Mouse (Mus musculus) retina, postnatal 7 days (tissue): ENCODE results near the gene Fam185a.
A peak's percentile ranks its signal among the peaks of the same experiment; 100 is the strongest.

Source experiments
- DNase-seq: peaks from one replicate; pipeline ENCODE4 v3.0.0-alpha.2; 2012; ENCODE audit warnings: low read depth, low spot score

Fam185a gene

DNA sequence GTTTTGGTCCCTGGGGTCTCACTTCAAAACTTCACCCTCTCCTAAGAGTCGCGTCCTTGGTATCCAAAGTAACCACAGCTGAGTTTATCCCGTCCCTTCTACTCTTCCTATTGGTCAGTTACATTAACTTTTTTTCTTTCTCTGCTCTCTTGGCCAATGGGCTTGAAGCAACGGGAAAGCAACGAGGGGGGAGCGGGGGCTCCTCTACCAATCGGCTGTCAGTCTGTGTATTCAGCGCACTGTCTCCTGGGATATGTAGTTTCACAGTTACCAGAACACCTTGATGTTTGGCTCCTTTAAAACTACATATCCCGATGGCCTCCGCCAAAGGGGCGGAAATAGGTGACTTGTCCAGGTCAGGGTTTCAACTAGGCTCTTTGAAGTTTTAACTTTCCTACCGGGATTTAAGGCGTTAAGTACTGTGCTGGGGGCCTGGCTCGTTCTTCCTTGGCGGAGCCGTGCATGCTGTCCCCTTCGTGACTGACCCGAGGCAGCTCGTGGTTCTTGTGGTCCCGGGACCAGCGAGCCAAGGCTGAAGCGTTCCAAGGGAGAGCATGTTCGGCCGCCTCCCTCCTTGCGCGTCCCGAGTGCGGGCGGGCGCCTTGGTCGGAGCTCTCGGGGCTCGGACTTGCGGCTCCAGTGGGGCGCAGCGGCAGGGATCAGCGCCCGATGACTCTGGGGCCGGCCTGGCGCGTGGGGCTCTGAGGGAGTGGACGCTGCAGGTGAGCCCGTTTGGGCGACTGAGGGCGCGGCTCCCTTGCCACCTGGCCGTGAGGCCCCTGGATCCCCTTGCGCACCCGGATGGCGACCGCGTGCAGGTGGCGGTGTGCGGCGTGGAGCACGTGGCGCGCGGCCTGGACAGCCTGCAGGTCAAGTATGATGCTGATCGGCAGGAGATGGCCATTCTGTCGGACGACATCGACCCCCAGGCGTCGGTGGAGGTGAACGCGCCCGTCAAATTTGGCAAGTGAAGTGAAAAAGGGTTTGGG, at the start of gene Fam185a, which contains the start of gene Ccdc146:
Gene Fam185a (plus strand): TSS at position 345 of the 989 bp plus-strand sequence.
Gene Ccdc146 (minus strand): TSS at position 64 of the 989 bp plus-strand sequence.
- DNase-seq, result peak; percentile 92

DNA sequence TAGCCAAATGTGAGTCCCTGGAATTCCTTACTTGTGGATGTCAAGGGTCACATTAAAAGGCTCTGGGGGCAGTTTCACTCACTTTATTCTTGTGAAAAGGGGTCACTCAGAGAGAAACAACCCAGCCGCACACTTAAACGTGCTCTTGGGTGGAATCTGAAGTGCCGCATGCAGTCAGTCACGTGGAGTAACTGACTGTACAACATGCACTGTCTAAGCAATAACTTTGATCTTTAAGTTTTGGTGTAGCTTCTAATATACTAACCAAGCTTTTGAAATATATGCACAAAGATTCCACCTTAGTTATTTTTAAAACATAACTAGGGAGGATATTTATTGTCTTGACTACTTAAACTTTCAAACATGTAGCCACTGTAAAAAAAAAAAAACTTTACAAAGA, 47.8 kb upstream of the Fam185a start:
- DNase-seq, result no peak

DNA sequence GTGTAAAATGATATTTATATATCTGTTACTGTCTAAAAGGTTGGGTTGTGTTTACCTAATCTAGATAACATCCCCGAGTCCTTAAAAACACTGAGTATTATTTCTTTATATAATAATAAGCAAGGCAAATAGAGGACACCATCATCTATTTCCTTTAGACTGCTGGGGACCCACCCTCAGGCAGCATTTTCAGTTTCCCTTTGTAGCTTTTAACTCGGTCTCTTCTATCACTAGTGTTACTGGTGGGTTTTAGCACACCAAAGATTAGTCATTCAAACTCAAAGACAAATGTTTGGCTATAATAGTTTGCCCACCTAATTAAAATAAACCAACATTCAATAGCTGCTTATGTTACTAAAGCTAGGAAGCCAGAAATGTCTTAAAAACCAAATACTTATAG, 46.4 kb upstream of the Fam185a start:
- no peak for DNase-seq

DNA sequence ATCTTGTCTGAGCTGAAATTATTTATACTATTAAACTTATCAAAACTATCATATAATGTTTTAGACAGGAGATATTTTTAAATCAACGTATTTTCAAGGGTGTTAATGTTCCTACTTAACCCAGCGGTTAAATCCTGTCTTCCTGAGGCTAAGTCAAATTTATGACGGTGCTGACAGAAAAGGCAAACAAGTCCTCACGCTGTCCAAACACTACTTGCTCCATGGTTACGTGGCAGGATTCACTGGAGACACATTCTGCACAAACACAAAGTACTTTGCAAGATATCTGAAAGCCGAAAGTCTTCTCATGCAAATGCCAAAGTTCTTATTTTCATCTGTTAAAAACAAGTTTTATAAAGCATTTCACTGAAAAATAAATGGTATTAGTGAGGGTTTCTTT, 42.8 kb upstream of the Fam185a start:
- no peak for DNase-seq

DNA sequence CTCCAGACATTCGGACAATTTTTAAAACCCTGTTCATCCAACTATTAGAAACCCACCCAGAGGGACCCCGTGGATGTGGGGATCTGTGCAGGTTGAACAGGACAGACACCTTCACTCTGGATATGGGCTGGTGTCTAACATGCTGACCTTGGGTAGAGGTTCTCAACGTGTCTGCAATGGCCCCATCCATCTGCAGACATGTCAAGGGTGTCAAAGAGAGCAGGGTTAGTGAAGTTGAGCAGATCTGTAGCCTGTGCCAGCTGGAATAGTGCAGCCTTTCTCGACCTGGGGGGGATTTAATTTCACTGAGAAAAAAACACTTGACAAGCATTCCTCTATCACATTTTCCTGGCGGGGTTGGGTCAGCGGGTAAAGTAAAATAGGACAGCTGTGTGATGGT, 42.1 kb upstream of the Fam185a start:
- DNase-seq, result no peak

DNA sequence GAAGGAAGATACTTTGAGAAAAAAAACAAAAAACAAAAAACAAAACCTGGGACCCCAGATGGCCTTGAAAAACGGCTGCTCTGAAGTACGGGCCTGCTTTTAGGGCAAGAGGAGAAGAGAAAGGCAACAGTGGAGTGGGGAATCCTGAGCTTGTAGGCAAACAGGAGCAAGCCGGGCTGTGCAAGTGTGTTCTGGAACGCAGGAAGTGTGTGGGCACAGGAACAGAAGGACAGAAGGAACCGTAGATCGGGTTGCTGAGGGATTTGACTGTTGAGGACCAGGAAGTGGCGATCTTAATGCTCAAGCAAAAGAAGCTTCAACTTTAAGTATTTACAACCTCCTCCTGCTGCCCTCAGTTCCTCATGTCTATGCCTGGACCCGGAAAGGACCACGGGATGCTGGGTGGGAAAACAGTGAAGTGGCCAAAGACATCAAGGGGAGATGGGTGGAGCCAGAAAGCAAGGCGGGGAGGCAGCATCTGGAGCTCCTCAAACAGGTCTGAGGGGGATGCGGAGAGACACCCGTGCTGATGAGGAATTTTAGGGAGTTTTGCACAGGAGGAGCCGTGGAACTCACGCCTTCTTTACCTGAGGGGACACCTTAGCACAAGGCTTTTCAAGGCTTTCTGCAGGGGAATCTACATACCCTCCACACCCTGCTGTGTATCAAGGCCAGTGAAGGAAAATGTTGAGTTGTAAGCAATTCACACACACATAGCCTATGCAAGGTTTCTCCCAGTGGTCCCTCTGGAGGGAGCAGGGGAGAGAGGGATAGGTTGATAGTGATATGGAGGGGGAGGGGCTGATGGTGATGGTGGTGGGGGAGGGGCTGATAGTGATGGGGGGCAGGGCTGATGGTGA, 41.1 kb upstream of the Fam185a start:
- DNase-seq, result no peak

DNA sequence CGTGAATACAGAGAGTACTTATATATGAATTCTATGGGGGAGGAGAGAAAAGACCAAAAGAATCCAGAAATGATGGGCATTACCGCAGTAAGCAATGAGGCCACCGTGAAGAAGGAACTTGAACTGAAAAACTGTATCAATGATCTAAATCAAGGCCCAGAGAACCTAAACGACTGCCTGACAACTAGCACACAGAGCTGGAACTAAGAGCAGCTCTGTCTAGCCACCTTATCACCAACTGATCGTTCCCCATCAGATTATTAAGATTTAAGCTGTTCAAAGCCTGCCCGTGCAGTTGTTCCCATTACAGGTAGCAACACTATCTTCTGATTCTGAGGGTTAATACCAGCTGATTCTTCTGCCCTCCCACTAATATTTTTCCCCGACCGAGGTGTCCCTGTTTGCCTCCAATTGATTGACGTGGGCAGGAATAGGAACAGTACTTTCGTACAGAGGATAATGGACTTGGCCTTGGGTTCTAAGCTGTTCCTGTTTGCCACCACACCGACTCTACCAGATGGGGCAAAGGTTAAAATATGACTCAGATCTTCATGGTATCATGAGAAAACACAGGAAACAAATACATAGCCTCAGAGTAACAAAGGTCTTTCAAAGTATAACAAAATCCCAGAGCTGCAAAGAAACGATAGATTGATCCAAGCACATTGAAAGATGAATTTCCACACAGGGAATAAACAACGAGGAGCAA, 40.4 kb upstream of the Fam185a start:
- no peak for DNase-seq

DNA sequence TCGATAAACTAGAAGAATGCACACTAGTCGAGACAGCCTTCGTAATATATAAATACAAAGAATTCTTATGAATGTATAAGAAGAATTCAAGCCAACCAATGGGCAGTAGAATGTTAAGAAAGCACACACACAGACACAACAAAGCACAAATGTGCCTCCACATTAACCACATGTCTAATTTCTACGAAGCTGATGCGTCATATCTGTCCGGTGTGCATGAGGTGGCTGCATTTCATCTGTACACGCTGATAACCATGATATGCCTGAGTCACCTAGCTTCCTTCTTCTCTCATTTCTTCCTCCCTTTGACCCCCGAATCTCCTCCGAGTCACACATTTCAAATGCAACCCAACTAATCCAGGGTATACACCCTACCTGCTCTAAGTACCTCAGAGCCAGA, 39.8 kb upstream of the Fam185a start:
- DNase-seq, result no peak

DNA sequence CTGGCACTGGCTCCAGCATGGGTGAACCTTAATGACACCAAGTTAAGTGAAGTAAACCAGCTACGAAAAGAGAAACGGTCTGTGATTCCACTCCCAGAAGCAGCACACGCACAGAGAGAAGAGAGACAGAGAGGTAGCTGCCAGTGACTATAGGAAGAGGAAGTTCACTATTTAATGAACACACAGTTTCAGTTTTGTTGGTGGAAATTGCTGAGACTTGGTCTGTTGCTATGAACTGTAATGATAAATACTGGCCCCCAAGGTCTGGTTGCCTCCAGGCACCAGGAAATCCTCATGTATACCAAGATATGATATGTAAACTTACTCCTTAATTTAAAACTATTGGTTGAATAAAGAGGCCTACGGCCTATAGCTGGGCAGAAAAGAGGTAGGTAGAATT, 38.3 kb upstream of the Fam185a start:
- no peak for DNase-seq

DNA sequence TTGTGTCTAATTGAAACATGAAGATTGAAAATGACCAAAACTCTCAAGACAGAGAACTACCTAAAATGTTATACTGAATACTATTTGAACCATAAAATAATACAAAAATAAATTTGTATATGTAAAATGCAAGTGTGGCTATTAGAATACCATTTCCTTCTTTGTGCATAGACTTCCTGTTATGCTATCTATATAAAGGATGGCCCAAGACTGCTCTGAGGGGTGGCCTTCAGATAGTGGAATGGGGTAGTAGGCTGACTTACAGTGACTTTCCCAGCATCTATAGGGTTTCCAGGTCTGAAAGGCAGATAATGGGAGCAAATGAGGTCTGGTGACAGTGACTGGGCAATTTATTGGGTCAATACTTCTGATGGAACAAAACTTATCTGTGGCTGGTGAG, 37.4 kb upstream of the Fam185a start:
- DNase-seq, result no peak

DNA sequence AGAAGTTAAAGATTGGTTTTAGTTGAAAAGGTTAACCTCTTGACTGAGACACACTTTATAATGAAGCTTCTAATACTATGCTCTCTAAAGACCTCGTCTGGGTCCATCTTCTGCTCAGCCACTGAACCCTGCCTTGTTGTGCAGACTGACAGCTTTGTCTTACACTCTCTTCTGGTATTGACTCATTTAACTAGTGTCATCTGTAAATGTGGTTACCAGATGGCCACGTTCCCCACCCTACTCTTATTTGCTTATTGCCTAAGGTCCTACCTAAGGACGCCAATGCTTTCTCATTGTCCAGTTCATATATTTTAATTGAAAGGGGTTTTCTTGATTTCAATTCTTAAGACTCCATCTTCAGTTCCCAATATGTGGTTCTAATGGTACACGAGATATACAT, 35.9 kb upstream of the Fam185a start:
- DNase-seq, result no peak

DNA sequence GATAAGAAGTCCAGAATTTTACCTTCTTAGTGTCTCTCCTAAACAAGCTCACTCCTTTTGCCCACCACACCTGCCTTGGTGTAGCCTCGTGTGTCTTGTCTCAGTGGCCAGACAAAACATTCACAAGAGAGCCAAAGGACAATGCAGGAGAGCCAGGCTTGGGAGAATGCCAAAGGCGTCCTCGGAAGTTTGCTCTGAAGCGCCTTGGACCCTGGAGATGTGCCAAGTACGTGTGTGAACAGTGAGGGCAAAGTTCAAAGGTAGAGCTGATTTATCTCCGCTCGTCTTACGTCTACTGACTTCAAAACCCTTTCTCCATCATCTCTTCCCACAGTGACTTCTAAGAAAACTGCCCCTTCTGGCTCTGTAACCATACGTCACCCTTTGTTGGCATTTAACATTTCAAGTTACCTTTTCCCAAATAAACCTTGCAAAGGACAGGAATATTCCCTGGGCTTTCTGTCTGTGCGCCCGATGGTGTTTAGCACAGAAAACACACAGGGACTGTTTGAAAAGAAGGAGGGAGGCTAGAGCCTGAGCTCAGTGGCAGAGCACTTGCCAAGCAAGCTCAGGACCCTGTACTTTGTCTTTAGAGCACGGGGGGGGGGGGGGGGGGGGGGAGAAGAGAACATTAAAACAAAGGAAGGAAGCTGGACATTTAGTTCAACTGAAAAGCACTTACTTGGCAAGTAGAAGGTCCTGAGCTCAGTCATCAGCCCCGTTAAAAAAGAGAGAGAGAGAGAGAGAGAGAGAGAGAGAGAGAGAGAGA, 33.0 kb upstream of the Fam185a start:
- DNase-seq, result no peak

DNA sequence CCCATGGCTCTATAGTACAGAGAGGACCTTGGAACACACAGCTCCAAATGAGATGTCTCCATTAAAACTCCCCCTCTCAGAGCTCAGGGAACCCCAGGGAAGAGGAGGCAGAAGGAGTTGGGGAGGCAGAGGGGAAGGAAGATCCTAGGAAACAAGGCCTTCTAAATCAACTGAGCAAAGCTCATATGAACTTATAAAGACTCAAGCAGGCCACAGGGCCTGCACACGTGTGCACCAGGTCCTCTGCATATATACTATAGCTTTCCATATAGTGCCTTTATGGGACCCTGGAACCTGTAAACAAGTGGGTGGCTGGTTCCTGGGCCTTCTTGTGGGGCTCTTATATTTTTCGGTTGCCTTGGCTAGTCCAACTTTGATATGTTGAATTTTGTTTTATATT, 30.2 kb upstream of the Fam185a start:
- no peak for DNase-seq

DNA sequence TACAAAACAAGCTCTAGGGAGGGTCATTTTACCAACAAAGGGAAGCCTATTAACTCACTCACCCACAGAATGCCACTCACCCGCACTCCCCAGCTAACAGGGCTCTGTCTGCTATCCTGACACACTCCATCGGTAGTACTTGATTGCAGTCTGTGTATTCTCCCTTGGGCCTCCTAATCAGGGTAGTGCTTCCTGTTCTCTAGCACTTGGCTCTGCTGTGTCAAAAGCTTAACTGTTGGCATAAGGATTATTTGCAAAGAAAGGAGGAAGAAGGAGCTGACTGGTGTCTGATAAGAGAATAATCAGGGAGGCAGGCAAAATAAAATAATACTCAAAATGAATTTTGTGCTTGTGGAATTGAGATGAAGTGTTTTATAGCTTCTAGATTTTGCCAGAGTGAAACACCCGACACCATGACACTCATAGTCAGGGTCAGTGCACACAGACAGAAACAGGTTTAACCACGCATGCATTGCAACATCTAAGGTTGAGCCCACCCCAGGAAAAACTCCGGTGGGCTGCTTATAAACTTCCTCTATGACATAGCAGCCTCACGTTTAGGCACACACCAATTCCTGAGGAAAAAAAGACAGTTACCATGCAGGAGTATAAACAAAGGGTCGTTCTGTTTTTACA, 29.4 kb upstream of the Fam185a start:
- no peak for DNase-seq

DNA sequence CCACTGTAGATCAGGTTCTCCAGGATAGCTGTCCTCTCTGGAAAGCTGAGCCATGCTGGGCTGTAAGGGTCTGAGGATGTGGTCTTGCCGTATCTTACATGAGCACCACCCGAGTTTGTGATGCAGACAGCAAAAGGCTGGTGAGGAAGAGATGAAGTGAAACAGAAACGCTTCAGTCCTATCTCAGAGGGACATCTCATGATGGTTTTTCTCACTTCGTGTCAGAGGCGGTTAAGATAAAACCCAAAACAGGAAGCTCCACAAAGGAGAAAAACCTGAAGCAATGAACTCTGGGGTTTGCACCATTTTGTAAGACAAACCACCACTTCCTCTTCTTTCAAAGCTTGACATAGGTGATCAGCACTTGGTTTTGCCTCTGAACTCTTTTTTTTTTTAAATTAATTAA, 13.5 kb upstream of the Fam185a start:
- DNase-seq, result no peak

DNA sequence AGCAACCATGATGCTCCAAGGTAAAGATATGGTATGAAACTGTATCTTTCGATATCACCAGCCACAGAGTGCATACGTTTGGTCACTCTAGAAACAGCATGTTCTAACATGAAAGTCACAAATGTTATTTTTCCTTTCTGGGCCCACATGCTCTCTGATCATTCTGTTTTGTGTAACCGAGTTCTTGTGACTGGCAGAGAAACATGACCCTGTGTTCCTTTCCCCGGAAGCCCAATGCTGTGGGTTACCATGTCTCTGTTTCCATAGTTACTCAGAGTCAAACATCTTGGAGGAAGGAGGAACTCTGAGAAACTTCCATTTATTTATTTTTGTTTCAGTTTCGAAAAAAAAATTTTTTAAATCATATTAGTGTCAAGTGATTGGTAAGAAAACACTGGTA, 12.7 kb upstream of the Fam185a start:
- DNase-seq, result no peak

DNA sequence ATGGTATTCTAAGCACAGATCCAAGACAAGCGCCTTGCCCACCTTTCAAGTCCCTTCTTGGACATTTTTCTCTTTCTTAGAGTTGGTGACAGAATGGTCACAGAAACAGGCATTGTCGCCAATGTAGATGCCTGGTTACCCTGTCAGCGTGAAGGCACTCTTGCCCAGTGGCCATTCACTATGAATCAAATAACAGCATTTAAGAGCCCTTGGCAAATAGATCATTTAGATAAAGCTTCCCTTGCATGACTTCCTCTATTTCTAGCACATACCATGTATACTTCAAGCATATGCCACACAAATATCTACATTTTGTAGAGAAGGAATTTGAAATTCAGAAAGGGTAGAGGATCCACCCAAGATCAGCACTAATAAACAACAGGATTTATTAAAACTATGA, 11.4 kb upstream of the Fam185a start:
- DNase-seq, result no peak

DNA sequence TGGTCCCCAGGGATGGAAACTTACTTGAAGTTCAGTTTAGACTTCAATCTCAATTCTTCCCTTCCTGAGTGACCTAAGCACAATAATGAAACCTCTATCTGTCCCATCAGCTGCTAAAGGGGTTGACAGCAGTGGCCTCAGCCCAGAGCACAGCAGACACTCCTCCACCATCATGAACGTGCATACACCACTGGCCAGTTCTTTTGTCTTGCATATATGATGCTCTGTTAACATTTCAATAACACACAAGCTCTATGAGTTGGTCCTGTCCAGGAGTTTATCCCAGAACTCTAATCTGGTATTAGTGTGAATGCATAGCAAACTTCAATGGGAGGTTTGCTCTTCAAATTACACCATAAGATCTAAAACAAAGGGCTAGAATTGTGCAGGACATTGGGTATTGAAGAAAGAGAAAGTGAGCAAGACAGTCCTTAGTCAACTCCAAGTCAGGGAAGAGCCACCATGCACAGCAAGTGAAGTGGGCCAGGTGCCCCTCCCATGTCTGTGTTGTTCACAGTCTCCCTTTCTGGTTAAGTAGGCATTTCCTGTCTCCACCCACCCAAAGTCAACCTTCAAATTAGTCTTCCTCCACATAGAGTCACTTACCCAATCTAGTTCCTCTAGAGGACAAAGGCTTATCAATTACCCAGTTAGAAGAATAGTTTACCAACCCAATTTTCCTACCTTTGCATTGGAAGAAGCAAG, 10.5 kb upstream of the Fam185a start:
- DNase-seq, result no peak

DNA sequence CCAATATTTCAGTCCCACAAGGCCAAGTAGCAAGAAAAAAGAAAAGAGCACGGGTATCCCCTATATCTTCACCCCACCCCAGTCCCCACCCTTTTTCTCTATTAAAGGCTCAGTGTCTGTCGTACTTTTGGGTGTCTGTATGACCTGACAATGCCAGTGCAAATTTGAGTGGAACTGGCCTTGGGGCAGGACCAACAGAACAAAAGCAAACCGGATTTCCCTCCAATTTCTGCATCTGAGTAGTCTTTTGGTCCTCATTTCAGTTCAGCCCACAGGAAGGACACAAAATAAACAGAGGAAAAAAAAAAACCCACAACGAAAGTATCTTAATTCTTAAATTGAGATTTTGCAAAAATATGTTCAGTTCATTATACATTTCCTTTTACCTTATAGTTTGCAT, 6.1 kb upstream of the Fam185a start:
- DNase-seq, result no peak

DNA sequence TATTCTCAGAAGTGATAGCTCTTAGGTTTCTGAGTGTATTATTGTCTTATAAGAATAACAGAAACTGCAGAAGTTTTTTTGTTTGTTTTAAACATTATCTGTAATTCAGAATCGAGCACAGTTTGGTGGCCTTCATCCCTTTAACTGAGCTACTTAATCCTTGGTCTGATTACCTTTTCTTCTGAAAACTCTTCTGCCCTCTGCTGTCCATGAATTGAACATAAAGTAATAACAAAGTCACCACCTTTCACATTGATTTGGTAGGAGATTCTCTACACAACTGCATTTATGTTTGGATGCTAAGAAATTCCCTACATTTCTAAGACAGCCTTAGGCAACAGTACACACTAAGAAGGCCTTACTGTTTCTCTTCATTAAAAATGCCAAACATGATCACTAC, 4.1 kb upstream of the Fam185a start:
- peak; percentile 16 for DNase-seq
